ENCODE assay signal across 13 mouse cellular contexts in the genomic region with DNA sequence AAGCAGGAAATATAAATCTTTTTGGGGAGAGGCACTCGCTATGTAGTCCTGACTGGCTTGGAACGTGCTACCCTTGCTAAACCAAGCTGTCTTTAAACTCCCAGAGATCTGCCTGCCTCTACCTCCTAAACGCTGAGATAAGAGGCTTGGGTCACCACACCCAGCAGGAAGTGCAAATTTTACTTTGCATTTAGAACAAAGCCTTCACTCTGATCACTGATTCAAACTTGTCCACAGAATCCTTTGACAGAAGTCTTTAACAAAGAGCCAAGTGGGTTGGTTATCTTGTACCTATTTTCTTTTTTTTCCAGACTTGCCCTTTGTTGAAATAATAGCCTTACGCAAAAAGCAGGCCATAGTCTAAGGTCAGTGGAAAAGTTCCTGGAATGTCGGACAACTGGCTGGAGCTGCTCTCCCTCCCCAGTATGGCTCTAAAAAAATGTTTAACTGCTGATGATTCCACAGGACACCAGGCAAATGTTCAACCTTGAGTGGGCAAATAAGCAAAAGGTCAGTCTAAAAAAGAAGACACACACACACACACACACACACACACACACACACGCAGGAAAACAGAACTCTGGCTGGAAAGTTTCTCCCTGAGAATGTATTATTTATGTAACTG. TPM values are rescaled to one million over a fixed set of nuclear protein-coding genes. Genes with fewer than 3 reads are reported as not detected.
DNase-seq lines count a peak whose midpoint lies in the region; TF ChIP-seq lines count a peak whose summit lies in the region.
"Had no signal": no experiment of that assay in that cellular context is flagged by ENCODE, and none has a peak within 500 bp of the region (broad histone marks: within the 10 kb centered on the region; RNA-seq: fewer than 3 reads in every experiment).

No protein-coding gene starts in this region.

- TF ChIP-seq POLR2A in liver, adult 2 months (IDR thresholded peaks at IDR 0.05; ENCODE audit: extremely low read depth, insufficient read depth, low read length), result no peak
- no peak for TF ChIP-seq POLR2A in lung, adult 2 months (IDR thresholded peaks at IDR 0.05; ENCODE audit: borderline replicate concordance, extremely low read depth, low read depth, low read length)

- H3K79me2 ChIP-seq in liver, adult 2 months (ENCODE audit: control insufficient read depth, insufficient read depth, low read length), result no peaks in the 10 kb centered on the region

- peak overlapping the region; percentile 96 for H3K27ac ChIP-seq in liver, adult 2 months (replicated peaks; ENCODE audit: insufficient read depth, low read depth, low read length)
- H3K27ac ChIP-seq: forebrain, embryonic 13.5 days; lung, embryonic 15.5 days had no signal

- H3K36me3 ChIP-seq in liver, adult 2 months (ENCODE audit: control insufficient read depth, insufficient read depth, low read length), result no peaks in the 10 kb centered on the region
- H3K36me3 ChIP-seq: lung, embryonic 15.5 days had no signal

- H3K27me3 ChIP-seq in liver, adult 2 months (ENCODE audit: control insufficient read depth, insufficient read depth, low read length), result no peaks in the 10 kb centered on the region
- H3K27me3 ChIP-seq: forebrain, embryonic 13.5 days; lung, embryonic 15.5 days; megakaryocyte, embryonic 14.5 days had no signal

- H3K4me3 ChIP-seq in liver, adult 2 months (ENCODE audit: insufficient read depth, low read depth, low read length), result no peak overlapping the region
- H3K4me3 ChIP-seq in lung, adult 2 months (replicated peaks; ENCODE audit: extremely low read depth, low read depth, low read length), result no peak overlapping the region
- H3K4me3 ChIP-seq: forebrain, embryonic 13.5 days; lung, embryonic 15.5 days; megakaryocyte, embryonic 14.5 days had no signal

- peak; percentile 100 for DNase-seq in liver, adult 2 months (ENCODE audit: extremely low read depth, low read depth, low spot score)
- no peak for DNase-seq in liver
- DNase-seq in adrenal gland, postnatal 25 days, result peak; percentile 13
- DNase-seq in kidney, postnatal 14 days, result peak; percentile 82
- peak; percentile 80 for DNase-seq in yolk sac, embryonic 10.5 days (ENCODE audit: low spot score)
- DNase-seq in c-Kit-positive CD71-positive TER-119-positive erythroid progenitor cells, embryonic 14.5 days (ENCODE audit: low spot score), result no peak
- no peak for DNase-seq in cerebellum, adult 9-11 months
- no peak for DNase-seq in lung, adult 2 months
- DNase-seq: B cell, adult 2 months; right cerebral cortex, postnatal 14 days had no signal

- H3K9ac ChIP-seq in liver, adult 2 months (ENCODE audit: low read depth, low read length), result no peak overlapping the region
- H3K9ac ChIP-seq: forebrain, embryonic 13.5 days; lung, embryonic 15.5 days had no signal

- peaks cover 14% of the 10 kb centered on the region for H3K4me1 ChIP-seq in liver, adult 2 months (ENCODE audit: control insufficient read depth, insufficient read depth, low read length)
- no peaks in the 10 kb centered on the region for H3K4me1 ChIP-seq in lung, adult 2 months (ENCODE audit: control insufficient read depth, insufficient read depth, low read length)
- H3K4me1 ChIP-seq: forebrain, embryonic 13.5 days; lung, embryonic 15.5 days had no signal

- 19% methylated on average over 6 of the region's 6 CpGs for WGBS in liver, adult 2 months
- WGBS in lung, adult 2 months, result 67% methylated on average over 6 of the region's 6 CpGs

- TF ChIP-seq CTCF in liver, adult 2 months (IDR thresholded peaks at IDR 0.05; ENCODE audit: low read depth, low read length), result no peak
- no peak for TF ChIP-seq CTCF in lung, adult 2 months (IDR thresholded peaks at IDR 0.05; ENCODE audit: insufficient read depth, low read length)

RNA-seq across cellular contexts. Expression of a gene that starts 9.0 kb away (rescaled TPM):
- 52.6 and 56.4 TPM in 2 replicates for total RNA-seq in liver, adult 2 months (2014; rRNA removed)
- polyA plus RNA-seq in liver, adult 2 months (2012; rRNA removed), result 19.6 and 24.1 TPM in 2 replicates
- total RNA-seq in adrenal gland, postnatal 25 days (2021), result 119 and 128 TPM in 2 replicates
- 30.3 and 40.5 TPM in 2 replicates for polyA plus RNA-seq in lung, adult 2 months (2012; rRNA removed)

RNA-seq across cellular contexts. Expression of a gene that starts 23.2 kb away (rescaled TPM):
- 60.8 and 68.9 TPM in 2 replicates for total RNA-seq in liver, adult 2 months (2014; rRNA removed)
- polyA plus RNA-seq in liver, adult 2 months (2012; rRNA removed), result 25.8 and 31.7 TPM in 2 replicates
- total RNA-seq in adrenal gland, postnatal 25 days (2021), result 65.0 and 77.2 TPM in 2 replicates
- 7.5 and 16.1 TPM in 2 replicates for polyA plus RNA-seq in lung, adult 2 months (2012; rRNA removed)

Comparison
In these comparisons a context has a peak if more than half of its experiments do, and no peak if none do; other contexts are left out.
1. DNase-seq: peak in liver, adult 2 months (single experiment), adrenal gland, postnatal 25 days (single experiment), kidney, postnatal 14 days (single experiment) and yolk sac, embryonic 10.5 days (single experiment); none in liver (single experiment), c-Kit-positive CD71-positive TER-119-positive erythroid progenitor cells, embryonic 14.5 days (single experiment), cerebellum, adult 9-11 months (single experiment) and lung, adult 2 months (single experiment).